Comparison of ENCODE assay signal across 8 mouse cellular contexts in genomic region chr4:63158961-63159592, GRCm38 (mm10). TPM values are rescaled to one million over a fixed set of nuclear protein-coding genes. Genes with fewer than 3 reads are reported as not detected.
A peak's percentile ranks its signal among the peaks of the same experiment; 100 is the strongest.
DNase-seq lines count a peak whose midpoint lies in the region; ATAC-seq and TF ChIP-seq lines count a peak whose summit lies in the region.

No protein-coding gene starts in this region.

- peak; percentile 69 for ATAC-seq in intestine, embryonic 14.5 days (replicated peaks; ENCODE audit: low FRiP score, low TSS enrichment, low read depth)
- no peak for ATAC-seq in monocyte, adult 5-6 weeks (replicated peaks; ENCODE audit: insufficient number of reproducible peaks, low FRiP score, low TSS enrichment, poor library complexity, severe bottlenecking)

- peak overlapping the region; percentile 72 for H3K27ac ChIP-seq in intestine, embryonic 14.5 days (ENCODE audit: low read depth)
- H3K27ac ChIP-seq in small intestine, adult 2 months (ENCODE audit: insufficient read depth, low read depth, low read length) = no peak overlapping the region

- H3K9ac ChIP-seq in intestine, embryonic 14.5 days (ENCODE audit: low read length) = 0 out of 2 replicates have a peak overlapping the region, but pooled peaks have one; percentile 6

- peak; percentile 87 to 94 for DNase-seq in adrenal gland, adult (ENCODE audit: inconsistent age in 2 of 2, low spot score in 1 of 2)
- DNase-seq in embryo, embryonic 10 days (ENCODE audit: low spot score) = peak; percentile 92
- peak; percentile 64 for DNase-seq in gastrocnemius, postnatal 25 days
- peak; percentile 93 for DNase-seq in intestine, embryonic 14.5 days (ENCODE audit: low spot score)
- peak; percentile 23 to 86 for DNase-seq in left cerebral cortex, adult 9 months (ENCODE audit: low spot score in 2 of 2)
- DNase-seq in mesoderm, embryonic 11.5 days (ENCODE audit: low read depth, low spot score) = peak; percentile 88

- TF ChIP-seq CTCF in small intestine, adult 2 months (IDR thresholded peaks at IDR 0.05; ENCODE audit: extremely low read depth, insufficient read length, insufficient replicate concordance, low read depth, low read length) = peak; percentile 74; the same call in 1 of the 2 replicates

- H3K4me1 ChIP-seq in intestine, embryonic 14.5 days (replicated peaks; ENCODE audit: control insufficient read depth, insufficient read depth, low read length) = no peaks in the 10 kb centered on the region
- H3K4me1 ChIP-seq in small intestine, adult 2 months (ENCODE audit: control insufficient read depth, insufficient read depth, insufficient read length, low read length) = peaks cover 7% of the 10 kb centered on the region; the same call in 1 of the 2 replicates

- no peak overlapping the region for H3K4me2 ChIP-seq in intestine, embryonic 14.5 days (ENCODE audit: low read length)

- TF ChIP-seq POLR2A in small intestine, adult 2 months (IDR thresholded peaks at IDR 0.05; ENCODE audit: low read depth, low read length) = no peak

- 15% methylated on average over 5 of the region's 5 CpGs for WGBS in intestine, embryonic 14.5 days
- WGBS in small intestine, adult 2 months = 5% methylated on average over 5 of the region's 5 CpGs

- no peaks in the 10 kb centered on the region for H3K9me3 ChIP-seq in intestine, embryonic 14.5 days (ENCODE audit: control insufficient read depth, low read length)

- H3K4me3 ChIP-seq in intestine, embryonic 14.5 days (ENCODE audit: low read depth, low read length) = no peak overlapping the region
- no peak overlapping the region for H3K4me3 ChIP-seq in small intestine, adult 2 months (ENCODE audit: low read depth, low read length)

- no peaks in the 10 kb centered on the region for H3K36me3 ChIP-seq in intestine, embryonic 14.5 days (ENCODE audit: control insufficient read depth, insufficient read depth, low read length)
- no peaks in the 10 kb centered on the region for H3K36me3 ChIP-seq in small intestine, adult 2 months (ENCODE audit: control insufficient read depth, insufficient read depth, low read length)

- no peaks in the 10 kb centered on the region for H3K27me3 ChIP-seq in intestine, embryonic 14.5 days (replicated peaks; ENCODE audit: control insufficient read depth, insufficient read depth, low read length)
- H3K27me3 ChIP-seq in small intestine, adult 2 months (ENCODE audit: control insufficient read depth, insufficient read depth, low read length) = no peaks in the 10 kb centered on the region

RNA-seq across cellular contexts. Expression of gene Ambp, which starts 4.5 kb away (rescaled TPM):
- not detected for total RNA-seq in gastrocnemius, postnatal 25 days (2021)
- polyA plus RNA-seq in intestine, embryonic 14.5 days (2014; fragmentation: Nextera tagmentation; extraction: Ambion mirVana) = 17.0 and 53.1 TPM in 2 replicates
- 1.4 and 4.2 TPM in 2 replicates for polyA plus RNA-seq in small intestine, adult 2 months (2012; rRNA removed)
- not detected in 3 replicates for total RNA-seq in monocyte, adult 5-6 weeks (2017)

RNA-seq across cellular contexts. Expression of gene Kif12, which starts 12.9 kb away (rescaled TPM):
- total RNA-seq in gastrocnemius, postnatal 25 days (2021) = not detected
- polyA plus RNA-seq in intestine, embryonic 14.5 days (2014; fragmentation: Nextera tagmentation; extraction: Ambion mirVana) = 44.5 and 50.0 TPM in 2 replicates
- polyA plus RNA-seq in small intestine, adult 2 months (2012; rRNA removed) = 3.7 and 3.8 TPM in 2 replicates
- total RNA-seq in monocyte, adult 5-6 weeks (2017) = not detected in 3 replicates

RNA-seq across cellular contexts. Expression of gene Col27a1, which starts 54.7 kb away (rescaled TPM):
- total RNA-seq in gastrocnemius, postnatal 25 days (2021) = under 1 TPM; 0.92 to 0.94 TPM
- 18.5 and 21.2 TPM in 2 replicates for polyA plus RNA-seq in intestine, embryonic 14.5 days (2014; fragmentation: Nextera tagmentation; extraction: Ambion mirVana)
- 5.4 and 6.3 TPM in 2 replicates for polyA plus RNA-seq in small intestine, adult 2 months (2012; rRNA removed)
- 0.48 to 1.3 TPM (median 0.49 TPM) in 3 replicates for total RNA-seq in monocyte, adult 5-6 weeks (2017)
